Mouse (Mus musculus) heart, embryonic 10.5 days (tissue): ENCODE results near the gene Fbxl17. TPM values are rescaled to one million over a fixed set of nuclear protein-coding genes. Genes with fewer than 3 reads are reported as not detected.

Experiments used
- DNase-seq: peaks from one replicate; pipeline ENCODE4 v3.0.0-alpha.2; 2017; ENCODE audit warnings: low spot score
- H3K27ac ChIP-seq: fragments of 300-500 bp; sonication (generic); 2 replicates; pipeline ENCODE4 v1.5.1; 2016; ENCODE audit warnings: mild to moderate bottlenecking
- H3K27me3 ChIP-seq: fragments of 300-500 bp; sonication (generic); 2 replicates; pipeline ENCODE4 v1.6.1; 2016; ENCODE audit warnings: mild to moderate bottlenecking; ENCODE audit not compliant: poor library complexity, insufficient read depth, severe bottlenecking
- H3K36me3 ChIP-seq: fragments of 300-500 bp; sonication (generic); 2 replicates; pipeline ENCODE4 v1.6.1; 2016; ENCODE audit warnings: mild to moderate bottlenecking, moderate library complexity
- H3K4me1 ChIP-seq: fragments of 300-500 bp; sonication (generic); 2 replicates; pipeline ENCODE4 v1.6.1; 2016; ENCODE audit warnings: mild to moderate bottlenecking
- H3K4me3 ChIP-seq: fragments of 300-500 bp; sonication (generic); 2 replicates; pipeline ENCODE4 v1.5.1; 2016; ENCODE audit warnings: mild to moderate bottlenecking, moderate library complexity
- H3K9me3 ChIP-seq: fragments of 300-500 bp; sonication (generic); 2 replicates; pipeline ENCODE4 v1.6.1; 2016; ENCODE audit warnings: mild to moderate bottlenecking, moderate library complexity
- WGBS: fragments of 180-500 bp; shearing (Covaris S2); methylation state at CpG from one replicate; pipeline ENCODE4 v1.1.7; 2016; 5-methylcytosine and 5-hydroxymethylcytosine counted together
- polyA plus RNA-seq: library from polyadenylated mRNA; unstranded; fragments of >200 nt; fragmentation: Nextera tagmentation; extraction: Ambion mirVana; gene quantifications from 2 replicates; pipeline ENCODE4 v1.2.1, GENCODE M21; 2016

Gene Fbxl17
- polyA plus RNA-seq, 1 experiment from 2014 or later: 4.2 TPM

DNA sequence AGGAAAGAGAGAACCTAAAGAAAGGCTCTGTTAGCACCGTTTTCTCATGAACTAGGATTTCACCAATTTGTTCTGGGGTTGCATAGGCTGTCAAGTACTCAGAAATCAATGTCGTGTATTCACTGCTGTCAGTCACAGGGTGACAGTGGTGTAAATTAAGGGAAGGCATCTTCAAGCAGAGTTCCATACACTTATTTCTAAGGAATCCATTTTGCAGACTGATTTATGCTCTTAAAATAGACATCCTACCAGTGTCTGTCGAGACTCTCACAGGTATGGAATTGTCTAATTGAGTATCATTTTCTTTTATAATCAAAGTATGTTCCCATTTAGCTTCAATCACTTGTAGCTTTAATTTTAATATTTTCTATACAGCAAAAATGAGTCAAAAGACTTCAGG is 189.8 kb downstream of the Fbxl17 start:
- H3K36me3 ChIP-seq: peaks cover 5% of the 10 kb centered on the region; the same call in 1 of the 2 replicates
- no peak for DNase-seq
- no peaks in the 10 kb centered on the region for H3K27me3 ChIP-seq
- WGBS: 74% methylated on average over 3 of the region's 3 CpGs
- no peaks in the 10 kb centered on the region for H3K9me3 ChIP-seq
- H3K27ac ChIP-seq: no peak overlapping the region
- no peaks in the 10 kb centered on the region for H3K4me1 ChIP-seq
- H3K4me3 ChIP-seq: no peak overlapping the region

DNA sequence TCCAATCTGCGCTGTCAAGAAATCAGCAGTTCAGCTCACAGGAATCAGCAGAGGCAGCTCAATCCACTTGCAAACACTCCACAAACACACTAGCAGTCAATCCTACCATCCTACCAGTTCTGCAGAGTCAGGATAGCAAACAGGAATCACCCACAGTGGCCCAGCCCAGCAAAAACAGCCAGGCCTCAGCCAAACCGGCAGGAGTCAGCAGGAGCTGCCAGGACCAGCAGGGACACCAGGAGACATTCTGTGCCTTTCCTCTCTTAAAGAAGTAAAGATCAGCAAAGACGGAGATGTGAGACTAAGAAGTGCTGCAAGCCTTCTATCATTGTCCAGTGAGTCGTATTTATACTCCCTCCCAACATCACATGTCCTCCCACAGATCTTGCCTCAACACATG is 196.0 kb downstream of the Fbxl17 start:
- no peaks in the 10 kb centered on the region for H3K36me3 ChIP-seq
- WGBS: 53% methylated on average over 4 of the region's 4 CpGs

DNA sequence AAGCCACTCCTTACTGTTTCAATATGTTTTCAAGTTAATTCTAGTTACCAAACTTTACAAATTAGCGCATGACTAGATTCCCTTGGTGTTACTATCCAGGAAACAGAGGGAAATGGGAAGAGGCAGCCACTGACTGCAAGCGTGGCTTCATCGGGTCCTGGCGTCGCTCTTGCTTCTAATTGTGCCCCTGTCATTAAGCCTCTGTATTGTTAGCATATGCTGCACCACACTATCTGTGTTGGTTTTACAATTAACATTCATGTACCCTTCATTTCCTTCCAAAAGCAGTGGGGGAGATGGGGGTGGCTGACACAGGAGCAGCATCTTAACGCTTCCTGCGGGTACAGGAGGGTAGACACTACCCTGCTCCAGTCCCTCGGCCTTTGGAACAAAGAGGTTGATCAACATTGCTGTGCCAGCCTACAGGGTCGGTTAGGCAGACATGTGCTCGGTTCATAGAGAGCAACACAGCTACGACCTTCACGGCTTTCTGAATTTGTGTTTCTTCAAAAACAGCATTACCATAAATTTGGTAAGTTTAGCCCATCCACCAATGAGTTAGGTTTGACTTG is 197.9 kb downstream of the Fbxl17 start:
- Histone ChIP-seq H3K4me3 (no peak overlapping the region), H3K36me3 (no peaks in the 10 kb centered on the region), H3K27ac (no peak overlapping the region), H3K27me3 (no peaks in the 10 kb centered on the region), H3K4me1 (peaks cover 10% of the 10 kb centered on the region; the same call in 1 of the 2 replicates), H3K9me3 (no peaks in the 10 kb centered on the region)
- DNase-seq: no peak
- 79% methylated on average over 12 of the region's 12 CpGs for WGBS

More for the DNA sequence above, 196.0 kb downstream of the Fbxl17 start:
- H3K27ac ChIP-seq: no peak overlapping the region
- H3K27me3 ChIP-seq: no peaks in the 10 kb centered on the region
- no peaks in the 10 kb centered on the region for H3K9me3 ChIP-seq
- no peak for DNase-seq
- no peak overlapping the region for H3K4me3 ChIP-seq
- peaks cover 10% of the 10 kb centered on the region; the same call in 1 of the 2 replicates for H3K4me1 ChIP-seq

DNA sequence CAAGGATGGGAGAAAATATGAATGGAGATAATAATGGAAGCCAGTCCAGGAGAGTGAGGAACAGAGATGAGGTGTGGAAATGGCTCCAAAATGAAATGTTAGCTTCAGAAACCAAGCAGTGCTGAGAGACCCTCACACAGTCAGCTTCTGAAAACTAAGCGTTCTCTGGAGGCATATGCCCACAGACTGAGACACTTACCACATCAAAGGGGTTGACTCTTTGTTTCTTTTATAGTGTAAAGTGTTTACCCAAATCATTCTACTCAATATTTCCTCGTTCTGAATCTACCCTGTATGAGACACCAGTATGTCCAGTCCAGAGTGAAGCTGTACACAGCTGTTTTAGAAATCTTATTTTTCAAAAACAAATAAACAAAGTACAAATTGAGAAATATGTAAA is 204.3 kb downstream of the Fbxl17 start:
- H3K4me3 ChIP-seq: no peak overlapping the region
- no peak overlapping the region for H3K27ac ChIP-seq
- H3K9me3 ChIP-seq: no peaks in the 10 kb centered on the region
- no peak for DNase-seq
- H3K27me3 ChIP-seq: no peaks in the 10 kb centered on the region
- H3K36me3 ChIP-seq: no peaks in the 10 kb centered on the region
- WGBS: 74% methylated on average over 2 of the region's 2 CpGs
- no peaks in the 10 kb centered on the region for H3K4me1 ChIP-seq

DNA sequence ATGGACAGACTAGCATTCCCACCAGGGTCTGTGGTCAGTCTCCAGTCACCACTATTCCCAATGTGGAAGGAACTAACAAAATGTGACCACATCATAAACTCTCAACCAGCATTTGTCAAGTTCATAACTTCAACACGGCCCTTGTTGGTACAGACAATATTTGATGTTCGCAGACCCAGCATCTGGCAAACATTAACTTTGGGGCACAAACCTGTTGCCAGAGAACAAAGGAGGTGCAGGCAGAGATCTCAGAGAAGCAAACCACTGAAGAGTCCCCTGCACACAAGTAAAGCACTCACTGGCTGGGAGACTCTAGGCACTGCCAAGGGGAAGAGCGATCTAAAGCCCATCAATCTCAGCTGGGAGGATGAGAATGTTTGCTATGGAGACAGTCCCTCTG is 204.9 kb downstream of the Fbxl17 start:
- DNase-seq: no peak

DNA sequence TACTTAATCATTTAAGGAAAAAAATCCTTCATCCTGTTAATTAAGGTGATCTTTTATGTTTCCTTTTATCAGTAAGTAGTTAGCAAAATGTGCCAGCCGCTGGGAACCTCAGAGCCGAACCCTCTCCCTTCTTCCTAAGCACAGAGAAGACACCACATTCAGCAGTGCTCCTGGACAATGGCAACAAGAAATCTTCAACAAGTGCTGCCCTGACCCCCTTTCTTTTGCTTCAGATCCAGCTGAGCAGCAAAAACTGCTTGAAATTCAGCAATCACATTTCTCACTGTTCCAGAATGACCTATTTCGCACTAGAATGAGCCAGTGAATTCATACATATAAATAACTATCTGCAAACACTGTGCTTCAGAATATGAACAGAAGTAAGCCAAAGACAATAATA is 205.8 kb downstream of the Fbxl17 start:
- Histone ChIP-seq H3K4me1 (no peaks in the 10 kb centered on the region), H3K27ac (no peak overlapping the region)
- 78% methylated on average over 3 of the region's 3 CpGs for WGBS

More for the DNA sequence above, 204.9 kb downstream of the Fbxl17 start:
- H3K36me3 ChIP-seq: no peaks in the 10 kb centered on the region
- no peaks in the 10 kb centered on the region for H3K4me1 ChIP-seq
- no peaks in the 10 kb centered on the region for H3K9me3 ChIP-seq
- H3K27me3 ChIP-seq: no peaks in the 10 kb centered on the region
- WGBS: 78% methylated on average over 3 of the region's 3 CpGs
- H3K27ac ChIP-seq: no peak overlapping the region
- no peak overlapping the region for H3K4me3 ChIP-seq

DNA sequence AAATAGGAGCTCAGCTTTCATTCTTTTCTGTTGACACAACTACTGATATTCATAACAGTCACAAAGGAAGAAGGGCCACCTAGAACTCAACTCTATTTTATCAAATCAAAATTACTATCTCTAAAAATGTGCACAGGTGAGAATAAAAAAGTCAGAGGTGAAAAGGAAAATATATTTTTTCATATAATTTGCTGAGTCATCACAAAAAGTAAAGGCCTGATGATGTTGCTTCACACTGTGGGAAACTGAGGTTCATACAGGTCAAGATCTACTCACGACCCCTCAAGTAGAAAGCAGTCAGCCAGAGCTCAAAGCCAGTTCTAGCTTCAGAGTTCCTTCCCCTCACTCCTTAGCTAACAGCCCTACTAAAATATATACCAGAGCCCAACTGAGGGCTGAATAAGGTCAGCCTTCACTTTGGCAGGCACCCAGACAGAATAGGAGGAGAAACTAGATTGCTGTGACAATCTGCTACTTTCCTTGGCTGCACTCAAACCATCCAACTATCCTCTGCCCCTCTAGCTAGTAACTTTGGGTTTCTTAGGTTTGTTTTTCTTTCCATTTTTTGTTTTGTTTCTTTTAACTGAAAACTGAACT is 210.4 kb downstream of the Fbxl17 start:
- Histone ChIP-seq H3K4me3 (no peak overlapping the region), H3K9me3 (no peaks in the 10 kb centered on the region), H3K27me3 (no peaks in the 10 kb centered on the region), H3K4me1 (no peaks in the 10 kb centered on the region), H3K27ac (no peak overlapping the region), H3K36me3 (no peaks in the 10 kb centered on the region)
- WGBS: 84% methylated on average over 1 of the region's 1 CpGs
- no peak for DNase-seq

More for the DNA sequence above, 205.8 kb downstream of the Fbxl17 start:
- no peaks in the 10 kb centered on the region for H3K36me3 ChIP-seq
- no peaks in the 10 kb centered on the region for H3K9me3 ChIP-seq
- H3K27me3 ChIP-seq: no peaks in the 10 kb centered on the region
- no peak for DNase-seq
- no peak overlapping the region for H3K4me3 ChIP-seq

DNA sequence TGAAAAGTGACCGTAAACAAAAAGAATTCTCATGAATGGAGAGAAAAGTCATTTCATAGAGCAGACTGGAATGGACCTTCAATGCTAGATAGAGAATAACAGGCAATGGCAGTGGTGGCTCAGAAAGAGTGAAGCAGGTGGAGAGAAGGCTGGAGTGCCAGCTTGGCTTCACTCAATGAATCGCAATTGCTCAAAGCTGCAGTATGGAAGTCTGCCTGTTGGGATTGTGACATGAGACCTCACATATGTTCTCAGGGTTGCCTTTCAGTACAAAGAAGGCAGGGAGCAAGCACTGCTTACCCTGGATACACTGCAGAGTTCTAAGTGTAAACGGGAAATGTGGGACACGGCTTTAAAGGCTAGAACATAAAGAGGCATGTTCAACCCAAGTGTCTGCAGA is 211.0 kb downstream of the Fbxl17 start:
- Histone ChIP-seq H3K27ac (no peak overlapping the region), H3K27me3 (no peaks in the 10 kb centered on the region), H3K9me3 (no peaks in the 10 kb centered on the region), H3K36me3 (no peaks in the 10 kb centered on the region), H3K4me3 (no peak overlapping the region), H3K4me1 (no peaks in the 10 kb centered on the region)
- no peak for DNase-seq
- whole genome bisulfite sequencing: 88% methylated on average over 4 of the region's 4 CpGs

DNA sequence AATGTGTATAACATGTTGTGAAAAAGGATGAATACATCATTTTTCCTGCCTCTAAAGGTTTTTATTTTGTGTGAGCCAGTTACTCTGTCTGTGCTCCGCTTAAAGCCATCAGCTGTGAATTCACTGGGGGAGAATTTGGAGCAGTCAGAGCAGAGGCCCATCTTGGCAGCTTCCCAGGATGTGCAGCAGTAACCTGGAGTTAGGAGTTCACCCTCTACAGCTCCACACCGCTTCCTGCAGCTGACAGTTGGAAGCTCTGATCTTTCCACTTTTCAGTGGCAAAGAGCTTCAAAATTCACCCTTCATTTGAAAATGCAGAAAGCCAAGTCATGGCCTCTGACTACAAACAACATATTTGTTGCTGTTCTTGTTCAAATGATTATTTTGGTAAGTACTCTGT is 212.4 kb downstream of the Fbxl17 start:
- 75% methylated on average over 2 of the region's 2 CpGs for WGBS

DNA sequence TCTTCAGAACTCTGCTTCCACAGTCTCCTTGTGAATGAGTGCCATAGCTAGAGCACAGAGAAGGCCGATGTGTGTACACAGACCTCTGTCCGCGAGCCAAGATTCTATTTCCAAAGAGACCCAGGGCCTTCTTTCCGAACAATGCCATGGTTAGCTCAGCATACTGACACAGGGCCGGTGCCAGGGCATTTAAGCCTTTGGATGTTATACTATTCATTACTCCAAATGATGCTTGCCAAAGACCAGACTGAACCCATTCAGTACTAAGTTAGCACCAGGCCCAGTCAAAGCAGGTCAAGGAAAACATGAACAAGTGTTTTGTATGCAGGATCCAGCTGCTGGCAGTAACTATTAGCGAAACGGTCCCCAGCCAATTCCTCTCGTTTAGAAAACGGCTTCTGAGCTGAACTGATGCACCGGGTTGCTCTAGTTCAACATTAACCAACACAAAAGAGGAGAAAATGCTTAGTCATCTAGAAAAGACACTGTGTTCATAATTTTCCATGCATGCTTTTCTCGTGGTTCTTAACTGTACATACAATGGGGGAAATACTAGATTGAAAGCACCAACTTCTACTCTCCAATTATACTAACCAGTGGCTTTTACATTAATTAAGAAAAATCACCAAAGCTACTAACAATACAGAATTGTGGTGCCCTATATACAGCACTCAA is 214.4 kb downstream of the Fbxl17 start:
- no peaks in the 10 kb centered on the region for H3K4me1 ChIP-seq
- H3K4me3 ChIP-seq: no peak overlapping the region
- H3K36me3 ChIP-seq: no peaks in the 10 kb centered on the region
- no peak overlapping the region for H3K27ac ChIP-seq
- no peaks in the 10 kb centered on the region for H3K9me3 ChIP-seq
- H3K27me3 ChIP-seq: no peaks in the 10 kb centered on the region
- no peak for DNase-seq
- 91% methylated on average over 11 of the region's 11 CpGs for WGBS

More for the DNA sequence above, 212.4 kb downstream of the Fbxl17 start:
- no peaks in the 10 kb centered on the region for H3K9me3 ChIP-seq
- H3K27ac ChIP-seq: no peak overlapping the region
- no peaks in the 10 kb centered on the region for H3K36me3 ChIP-seq
- no peaks in the 10 kb centered on the region for H3K4me1 ChIP-seq
- DNase-seq: peak; percentile 73
- H3K27me3 ChIP-seq: no peaks in the 10 kb centered on the region
- H3K4me3 ChIP-seq: no peak overlapping the region

DNA sequence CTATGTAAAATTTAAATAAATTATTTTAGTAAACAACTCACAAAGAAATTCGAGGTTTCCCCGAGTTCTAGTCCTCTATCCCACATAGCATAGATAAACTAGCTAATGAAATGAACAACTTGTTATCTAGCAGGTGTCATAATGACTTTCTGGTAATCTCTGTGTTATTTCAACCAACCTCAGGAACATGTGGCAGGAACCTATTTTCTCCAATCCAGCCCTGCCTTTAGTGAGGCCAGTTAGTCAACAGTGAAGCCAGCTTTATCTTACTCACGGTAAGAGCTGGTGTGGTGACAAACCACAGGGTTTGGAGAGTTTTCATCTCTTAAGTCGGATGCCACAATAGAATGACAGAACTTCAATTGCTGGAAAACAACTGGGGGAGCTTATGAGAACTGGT is 215.7 kb downstream of the Fbxl17 start:
- no peak overlapping the region for H3K4me3 ChIP-seq
- whole genome bisulfite sequencing: 46% methylated on average over 4 of the region's 4 CpGs
- DNase-seq: no peak
- no peak overlapping the region for H3K27ac ChIP-seq
- H3K4me1 ChIP-seq: 0 out of 2 replicates have a peak, but pooled peaks cover under 1% of the 10 kb centered on the region
- no peaks in the 10 kb centered on the region for H3K36me3 ChIP-seq
- H3K27me3 ChIP-seq: no peaks in the 10 kb centered on the region
- no peaks in the 10 kb centered on the region for H3K9me3 ChIP-seq

DNA sequence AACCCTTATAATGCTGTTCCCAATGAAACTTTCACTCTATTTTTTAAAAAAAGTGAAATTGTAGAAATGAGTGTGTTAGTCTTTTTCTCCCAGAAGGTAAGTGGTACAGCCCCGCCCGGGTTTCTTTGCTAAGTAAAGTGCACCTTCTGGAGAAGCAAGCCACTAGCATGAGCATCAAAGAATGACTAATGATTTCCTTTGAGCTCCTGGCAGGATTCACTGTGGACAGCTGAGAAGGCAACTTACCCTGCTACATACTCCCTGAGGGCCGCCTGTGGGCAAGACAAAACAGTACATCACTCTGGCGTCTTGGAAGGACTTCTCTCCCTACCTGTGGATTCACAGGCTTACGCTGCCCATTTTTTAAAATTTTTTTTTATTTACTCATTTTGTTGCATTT is 217.8 kb downstream of the Fbxl17 start:
- Histone ChIP-seq H3K9me3 (no peaks in the 10 kb centered on the region), H3K36me3 (no peaks in the 10 kb centered on the region), H3K27ac (no peak overlapping the region), H3K4me1 (0 out of 2 replicates have a peak, but pooled peaks cover 4% of the 10 kb centered on the region), H3K27me3 (no peaks in the 10 kb centered on the region), H3K4me3 (no peak overlapping the region)
- 81% methylated on average over 5 of the region's 5 CpGs for WGBS
- no peak for DNase-seq

DNA sequence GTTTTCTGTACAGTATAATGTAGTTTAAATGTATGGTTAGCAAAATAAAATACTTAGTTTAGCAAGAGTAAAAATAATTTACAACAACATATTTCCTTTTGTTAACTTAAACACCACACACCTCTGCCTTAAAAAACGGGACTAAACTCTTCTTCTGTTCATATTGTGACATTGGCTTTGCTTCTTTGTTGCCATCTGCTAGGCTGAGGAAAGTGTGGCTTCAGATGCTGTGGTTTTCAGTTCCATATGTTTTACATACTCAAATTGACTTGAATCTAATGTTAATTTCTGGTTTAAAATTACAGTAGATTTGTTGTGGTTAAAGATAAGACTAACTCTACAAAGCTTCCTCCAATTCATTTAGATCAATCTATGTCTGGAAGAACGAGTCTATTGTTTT is 218.8 kb downstream of the Fbxl17 start:
- Histone ChIP-seq H3K27ac (no peak overlapping the region), H3K4me3 (no peak overlapping the region), H3K27me3 (no peaks in the 10 kb centered on the region), H3K4me1 (0 out of 2 replicates have a peak, but pooled peaks cover 4% of the 10 kb centered on the region), H3K9me3 (no peaks in the 10 kb centered on the region), H3K36me3 (no peaks in the 10 kb centered on the region)
- 69% methylated on average over 2 of the region's 2 CpGs for WGBS
- no peak for DNase-seq
